Mouse (Mus musculus): ENCODE results near the gene Arhgef39.

Gene Arhgef39

DNA sequence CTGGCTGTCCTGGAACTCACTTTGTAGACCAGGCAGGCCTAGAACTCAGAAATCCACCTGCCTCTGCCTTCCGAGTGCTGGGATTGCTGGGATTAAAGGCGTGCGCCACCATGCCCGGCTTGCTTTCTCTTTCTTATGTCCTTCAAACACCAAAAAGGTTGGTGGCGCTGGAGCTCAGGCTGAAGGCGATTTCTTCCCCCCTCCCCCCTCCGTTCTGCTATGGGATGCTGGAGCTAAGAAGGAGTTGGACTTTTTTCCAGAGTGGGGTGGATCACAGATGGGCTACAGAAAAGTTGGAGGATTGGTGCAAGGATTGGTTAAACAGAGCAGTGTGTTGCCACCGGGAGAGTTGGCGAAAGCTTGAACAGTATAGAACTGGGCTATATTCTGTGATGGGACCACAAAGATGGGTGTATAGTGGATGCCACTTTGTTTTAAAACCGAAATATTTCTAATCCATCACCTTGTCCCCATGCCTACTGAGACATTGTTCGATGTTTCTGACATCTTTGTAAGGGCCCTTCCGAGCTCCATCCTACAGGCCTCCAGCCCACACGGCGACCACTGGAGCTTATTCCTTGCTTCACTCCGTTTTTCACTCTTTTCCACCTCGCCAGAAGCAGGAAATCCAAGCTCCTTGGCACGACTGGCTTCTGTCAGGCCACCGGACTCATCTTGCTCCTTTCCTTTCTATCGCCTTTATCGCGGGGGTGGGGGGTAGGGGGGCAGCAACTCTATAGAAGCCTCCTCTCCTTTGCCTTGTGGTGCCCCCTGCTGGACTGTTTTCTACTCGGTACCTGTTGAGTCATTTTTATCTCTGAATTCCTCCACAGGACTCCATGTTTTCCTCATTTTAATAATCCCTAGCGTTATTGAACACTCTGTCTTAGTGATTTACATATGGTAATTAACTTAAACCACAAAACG, 20.3 kb downstream of the Arhgef39 start:
- peak; percentile 80 for DNase-seq (ENCODE audit: low spot score)

- no peak for DNase-seq (ENCODE audit: low spot score)
Measured at GRCm38 (mm10) chr4:43478534-43478858, 21.0 kb downstream of the Arhgef39 start.

- peak; percentile 96 for DNase-seq (ENCODE audit: low spot score)
Measured at GRCm38 (mm10) chr4:43477857-43478533, 21.5 kb downstream of the Arhgef39 start.

DNA sequence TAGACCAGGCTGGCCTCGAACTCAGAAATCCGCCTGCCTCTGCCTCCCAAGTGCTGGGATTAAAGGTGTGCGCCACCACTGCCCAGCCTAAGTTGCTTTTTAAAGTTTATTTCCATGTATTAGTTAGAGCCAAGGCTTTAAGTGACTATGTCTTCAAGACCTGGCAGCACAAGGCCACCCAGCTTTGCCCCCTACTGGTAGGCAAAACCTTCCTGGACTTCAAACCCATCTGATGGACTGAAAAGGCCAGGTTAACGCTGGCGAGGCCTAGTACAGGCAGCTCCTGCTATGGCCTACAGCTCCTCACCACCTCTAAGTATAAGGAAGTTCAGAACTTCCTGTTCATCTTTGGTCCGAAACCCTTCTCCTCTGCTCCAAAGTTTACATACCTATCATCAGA, 22.9 kb downstream of the Arhgef39 start:
- no peak for DNase-seq (ENCODE audit: low spot score)

DNA sequence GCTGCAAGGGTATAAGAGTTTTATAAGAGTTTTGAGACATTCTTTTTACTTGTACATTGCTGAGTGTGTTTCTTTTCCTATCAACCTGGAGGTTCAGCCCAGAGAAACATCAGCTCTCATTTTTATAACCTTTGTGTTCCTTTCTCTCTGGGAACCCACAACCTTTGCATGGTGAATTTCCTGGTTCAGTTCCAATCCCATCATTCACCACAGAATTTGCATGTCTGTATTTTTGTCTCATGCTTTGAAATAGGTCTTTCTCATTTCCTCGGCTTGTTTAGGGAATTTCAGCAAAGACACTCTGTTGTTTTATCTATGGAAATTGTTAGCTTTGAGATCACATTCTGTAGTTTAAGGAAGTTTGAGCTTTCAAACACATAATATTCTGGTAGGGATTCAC, 25.9 kb downstream of the Arhgef39 start:
- no peak for DNase-seq (ENCODE audit: low spot score)

DNA sequence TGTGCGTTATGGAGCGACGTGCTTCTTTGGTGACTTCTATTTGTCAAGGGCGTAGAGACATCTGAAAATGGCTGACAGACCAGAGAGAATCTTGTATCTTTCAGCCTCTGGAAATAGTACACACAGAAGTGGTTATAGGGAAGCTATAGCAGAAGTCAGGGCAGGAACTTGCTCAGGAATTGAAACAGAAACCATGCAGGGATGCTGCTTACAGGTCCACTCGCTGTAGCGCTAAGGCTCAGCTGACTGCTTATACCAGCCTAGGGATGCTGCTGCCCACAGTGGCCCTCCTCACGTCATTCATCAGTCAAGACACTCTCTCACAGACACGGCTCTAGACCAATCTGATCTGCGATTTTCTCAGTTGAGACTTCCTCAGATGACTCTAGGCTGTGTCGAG, 29.2 kb downstream of the Arhgef39 start:
- no peak for DNase-seq (ENCODE audit: low spot score)

- no peak for DNase-seq (ENCODE audit: low spot score)
Measured at GRCm38 (mm10) chr4:43466872-43467271, 32.6 kb downstream of the Arhgef39 start.

GRCm38 (mm10) chr4:43465935-43466334, 33.6 kb downstream of the Arhgef39 start:
- no peak for DNase-seq (ENCODE audit: low spot score)

- no peak for DNase-seq (ENCODE audit: low spot score)
Measured at GRCm38 (mm10) chr4:43463102-43463501, 36.4 kb downstream of the Arhgef39 start.

DNA sequence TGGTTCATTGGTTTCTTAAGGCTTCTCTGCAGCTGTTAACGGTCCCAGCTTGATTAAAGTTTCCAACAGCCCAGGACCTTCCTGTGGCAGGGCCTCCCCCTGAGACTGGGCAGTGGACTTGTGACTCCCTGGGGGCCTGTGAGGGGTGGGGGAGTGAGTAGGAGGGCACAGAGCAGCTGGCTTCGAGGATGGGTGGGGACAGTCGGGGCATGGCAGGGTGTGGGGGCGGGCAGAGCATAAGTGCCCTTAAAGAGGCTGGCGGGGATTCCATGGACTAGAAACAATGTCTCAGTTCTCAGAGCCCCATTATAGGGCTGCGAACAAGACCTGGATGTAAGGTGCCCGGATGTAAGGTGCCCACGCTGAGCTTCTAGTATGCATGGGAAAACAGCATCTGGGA, 42.4 kb downstream of the Arhgef39 start:
- DNase-seq (ENCODE audit: low spot score): no peak

DNA sequence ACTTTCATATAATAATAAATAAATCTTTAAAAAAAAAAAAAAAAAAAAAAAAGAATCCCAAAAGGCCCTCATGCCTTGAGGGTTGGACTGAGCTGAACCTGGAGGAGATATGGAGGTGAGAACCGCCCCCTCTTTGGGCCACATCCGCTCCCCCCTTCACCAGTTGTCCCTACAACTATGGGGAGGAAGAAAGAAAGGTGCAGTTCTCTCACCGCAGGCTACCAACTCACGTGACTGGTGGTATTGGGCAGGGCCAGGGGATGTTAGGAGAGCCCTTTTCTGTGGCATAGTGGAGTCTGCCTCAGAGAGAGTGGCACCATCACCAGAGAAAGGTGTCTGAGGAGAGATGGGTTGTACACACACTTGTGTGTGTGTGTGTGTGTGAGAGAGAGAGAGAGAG, 43.0 kb downstream of the Arhgef39 start:
- no peak for DNase-seq (ENCODE audit: low spot score)

- no peak for DNase-seq (ENCODE audit: low spot score)
Measured at GRCm38 (mm10) chr4:43454041-43454836, 45.3 kb downstream of the Arhgef39 start, which contains the start of gene Cd72. Gene Cd72 (minus strand): TSS chr4:43454628.

DNA sequence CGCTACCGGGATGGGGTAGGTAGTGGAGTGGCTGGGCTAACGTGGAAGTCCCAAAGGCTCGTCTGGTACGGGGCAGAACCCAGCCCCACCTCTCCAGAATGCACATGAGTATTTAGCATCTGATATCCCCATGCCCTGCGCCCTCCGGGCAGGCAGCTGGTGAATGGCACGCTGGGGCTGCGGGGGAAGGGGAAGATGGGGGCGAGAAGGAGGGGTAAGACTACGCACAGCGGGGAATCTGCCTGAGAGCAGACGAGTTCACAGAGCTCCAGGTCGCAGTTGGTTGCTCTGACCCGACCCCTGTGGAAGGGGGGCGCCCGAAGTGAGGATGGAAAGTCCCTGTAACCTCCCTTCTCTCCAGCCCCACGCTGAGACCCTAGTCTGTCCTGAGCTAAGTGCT, 46.1 kb downstream of the Arhgef39 start:
- peak; percentile 44 for DNase-seq (ENCODE audit: low spot score)

GRCm38 (mm10) chr4:43452315-43452714, 47.2 kb downstream of the Arhgef39 start:
- DNase-seq (ENCODE audit: low spot score): no peak

GRCm38 (mm10) chr4:43448554-43448953, 50.9 kb downstream of the Arhgef39 start:
- DNase-seq (ENCODE audit: low spot score): no peak

DNA sequence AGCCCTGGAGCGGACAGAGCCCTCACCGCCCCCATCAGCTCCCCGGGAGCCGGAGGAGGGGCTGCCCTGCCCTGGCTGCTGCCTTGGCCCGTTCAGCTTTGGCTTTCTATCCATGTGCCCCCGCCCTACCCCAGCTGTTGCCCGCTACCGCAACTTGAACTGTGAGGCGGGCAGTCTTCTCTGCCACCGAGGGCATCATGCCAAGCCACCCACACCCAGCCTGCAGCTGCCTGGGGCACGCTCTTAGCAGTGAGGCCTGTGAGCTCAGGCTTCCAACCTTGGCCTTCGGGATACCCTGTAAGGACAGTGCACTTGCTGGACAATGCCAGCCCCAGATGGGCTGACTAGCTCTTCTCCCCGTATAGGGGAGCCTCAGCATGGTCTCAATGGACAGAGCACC, 52.2 kb downstream of the Arhgef39 start:
- no peak for DNase-seq (ENCODE audit: low spot score)

All from retina, embryonic 14.5 days (tissue).